Mouse (Mus musculus) heart, embryonic 14.5 days (tissue): ENCODE measurements at regions not wholly inside any gene's neighbourhood (a gene's known extent, or its start where the extent isn't known, plus 50 kb on each side); places are given as distances from the start of the nearest gene placed in this dataset.

Source experiments
- ATAC-seq: fragments of 200-750 bp; cut with Nextera tagmentation; 2 replicates; pipeline ENCODE4 v1.8.0; 2017; ENCODE audit warnings: low read depth, moderate TSS enrichment; ENCODE audit not compliant: insufficient number of reproducible peaks, insufficient read depth, low FRiP score
- H3K27ac ChIP-seq, 2 experiments: fragments of 200-500 bp in 1 of 2; fragments of 300-500 bp in 1 of 2; sonication (generic) in 1 of 2; replicated peaks in 1 of 2; 2 replicates each; pipeline ENCODE4 v1.5.1; 2012 to 2014; ENCODE audit warnings: low read depth in 2 of 2, low read length in 2 of 2, control low read depth in 1 of 2, mild to moderate bottlenecking in 1 of 2, mixed read lengths in 1 of 2; ENCODE audit not compliant: control insufficient read depth in 1 of 2, insufficient read depth in 1 of 2
- H3K27me3 ChIP-seq: fragments of 300-500 bp; sonication (generic); 2 replicates; pipeline ENCODE4 v1.6.1; 2014; ENCODE audit warnings: mild to moderate bottlenecking, low read length, control low read depth; ENCODE audit not compliant: control insufficient read depth, insufficient read depth
- H3K36me3 ChIP-seq: fragments of 300-500 bp; sonication (generic); 2 replicates; pipeline ENCODE4 v1.6.1; 2014; ENCODE audit warnings: mild to moderate bottlenecking, control low read depth, low read length, mixed read lengths; ENCODE audit not compliant: control insufficient read depth, insufficient read depth
- H3K4me1 ChIP-seq, 2 experiments: fragments of 200-500 bp in 1 of 2; fragments of 300-500 bp in 1 of 2; sonication (generic) in 1 of 2; 2 replicates each; pipeline ENCODE4 v1.6.1; 2012 to 2014; ENCODE audit warnings: low read length in 2 of 2, control low read depth in 1 of 2, mixed read lengths in 1 of 2; ENCODE audit not compliant: control insufficient read depth in 2 of 2, insufficient read depth in 2 of 2
- H3K4me2 ChIP-seq: fragments of 300-500 bp; sonication (generic); 2 replicates; pipeline ENCODE4 v1.6.1; 2014; ENCODE audit warnings: mild to moderate bottlenecking, low read length
- H3K4me3 ChIP-seq, 2 experiments: fragments of 200-500 bp in 1 of 2; fragments of 300-500 bp in 1 of 2; sonication (generic) in 1 of 2; 2 replicates each; pipeline ENCODE4 v1.5.1; 2012 to 2014; ENCODE audit warnings: low read length in 2 of 2, mild to moderate bottlenecking in 2 of 2, control low read depth in 1 of 2, low read depth in 1 of 2, moderate library complexity in 1 of 2; ENCODE audit not compliant: control insufficient read depth in 1 of 2, insufficient read depth in 1 of 2
- H3K9ac ChIP-seq: fragments of 300-500 bp; sonication (generic); 2 replicates; pipeline ENCODE4 v1.6.1; 2014; ENCODE audit warnings: mild to moderate bottlenecking, low read length
- H3K9me3 ChIP-seq: fragments of 300-500 bp; sonication (generic); 2 replicates; pipeline ENCODE4 v1.6.1; 2016; ENCODE audit warnings: low read length, control low read depth; ENCODE audit not compliant: control insufficient read depth
- WGBS: fragments of 180-500 bp; shearing (Covaris S2); extraction: QIAGEN DNeasy Blood & Tissue Kit; methylation state at CpG from one replicate; pipeline ENCODE4 v1.1.7; 2014; 5-methylcytosine and 5-hydroxymethylcytosine counted together

GRCm38 (mm10) chr12:95054887-95055286 is 637.1 kb upstream of the Flrt2 start:
- ATAC-seq = no peak
- H3K9ac ChIP-seq = no peak overlapping the region
- H3K4me3 ChIP-seq = no peak overlapping the region
- no peaks in the 10 kb centered on the region for H3K4me1 ChIP-seq
- no peaks in the 10 kb centered on the region for H3K9me3 ChIP-seq
- 68% methylated on average over 3 of the region's 3 CpGs for WGBS
- no peak overlapping the region for H3K27ac ChIP-seq
- H3K27me3 ChIP-seq = no peaks in the 10 kb centered on the region
- H3K4me2 ChIP-seq = no peak overlapping the region
- H3K36me3 ChIP-seq = no peaks in the 10 kb centered on the region

GRCm38 (mm10) chr12:95056926-95057325 is 635.1 kb upstream of the Flrt2 start:
- H3K9ac ChIP-seq = no peak overlapping the region
- H3K36me3 ChIP-seq = no peaks in the 10 kb centered on the region
- H3K4me3 ChIP-seq = no peak overlapping the region
- H3K27me3 ChIP-seq = no peaks in the 10 kb centered on the region
- H3K4me1 ChIP-seq = no peaks in the 10 kb centered on the region
- 85% methylated on average over 7 of the region's 7 CpGs for WGBS
- no peak overlapping the region for H3K27ac ChIP-seq
- no peaks in the 10 kb centered on the region for H3K9me3 ChIP-seq
- H3K4me2 ChIP-seq = no peak overlapping the region
- ATAC-seq = no peak

GRCm38 (mm10) chr12:95059396-95059795 is 632.6 kb upstream of the Flrt2 start:
- H3K4me2 ChIP-seq = no peak overlapping the region
- H3K27me3 ChIP-seq = no peaks in the 10 kb centered on the region
- ATAC-seq = no peak
- no peak overlapping the region for H3K4me3 ChIP-seq
- no peak overlapping the region for H3K9ac ChIP-seq
- H3K27ac ChIP-seq = no peak overlapping the region
- no peaks in the 10 kb centered on the region for H3K4me1 ChIP-seq
- H3K9me3 ChIP-seq = no peaks in the 10 kb centered on the region
- H3K36me3 ChIP-seq = no peaks in the 10 kb centered on the region
- WGBS = 77% methylated on average over 2 of the region's 2 CpGs

- Histone ChIP-seq H3K4me2 (no peak overlapping the region), H3K27ac (no peak overlapping the region), H3K9me3 (no peaks in the 10 kb centered on the region), H3K4me3 (no peak overlapping the region), H3K27me3 (no peaks in the 10 kb centered on the region), H3K4me1 (no peaks in the 10 kb centered on the region), H3K36me3 (no peaks in the 10 kb centered on the region), H3K9ac (no peak overlapping the region)
- WGBS = 75% methylated on average over 2 of the region's 2 CpGs
- no peak for ATAC-seq
Observed at GRCm38 (mm10) chr12:95072307-95072706, 619.7 kb upstream of the Flrt2 start.

GRCm38 (mm10) chr12:95119223-95119952 is 572.6 kb upstream of the Flrt2 start:
- Histone ChIP-seq H3K36me3 (no peaks in the 10 kb centered on the region), H3K27me3 (no peaks in the 10 kb centered on the region), H3K4me3 (no peak overlapping the region), H3K4me1 (no peaks in the 10 kb centered on the region), H3K4me2 (no peak overlapping the region), H3K9me3 (no peaks in the 10 kb centered on the region), H3K9ac (no peak overlapping the region), H3K27ac (no peak overlapping the region)
- ATAC-seq = no peak
- 86% methylated on average over 3 of the region's 3 CpGs for WGBS

GRCm38 (mm10) chr12:95132804-95133203 is 559.2 kb upstream of the Flrt2 start:
- H3K9me3 ChIP-seq = no peaks in the 10 kb centered on the region
- H3K27me3 ChIP-seq = no peaks in the 10 kb centered on the region
- 53% methylated on average over 1 of the region's 1 CpGs for WGBS
- no peak for ATAC-seq
- no peak overlapping the region for H3K9ac ChIP-seq
- no peaks in the 10 kb centered on the region for H3K36me3 ChIP-seq
- no peak overlapping the region for H3K27ac ChIP-seq
- H3K4me1 ChIP-seq = no peaks in the 10 kb centered on the region
- H3K4me2 ChIP-seq = no peak overlapping the region
- H3K4me3 ChIP-seq = no peak overlapping the region

- Histone ChIP-seq H3K4me3 (no peak overlapping the region), H3K4me1 (no peaks in the 10 kb centered on the region), H3K27me3 (no peaks in the 10 kb centered on the region), H3K9me3 (no peaks in the 10 kb centered on the region), H3K36me3 (no peaks in the 10 kb centered on the region), H3K9ac (no peak overlapping the region), H3K4me2 (no peak overlapping the region), H3K27ac (no peak overlapping the region)
- ATAC-seq = no peak
- WGBS = 73% methylated on average over 4 of the region's 4 CpGs
Observed at GRCm38 (mm10) chr12:95133482-95133881, 558.5 kb upstream of the Flrt2 start.

- Histone ChIP-seq H3K27ac (no peak overlapping the region), H3K4me1 (no peaks in the 10 kb centered on the region), H3K9me3 (no peaks in the 10 kb centered on the region), H3K27me3 (no peaks in the 10 kb centered on the region), H3K9ac (no peak overlapping the region), H3K36me3 (no peaks in the 10 kb centered on the region), H3K4me2 (no peak overlapping the region), H3K4me3 (no peak overlapping the region)
- WGBS = 75% methylated on average over 2 of the region's 2 CpGs
- ATAC-seq = no peak
Observed at GRCm38 (mm10) chr12:95138167-95138566, 553.9 kb upstream of the Flrt2 start.
